Mouse (Mus musculus): Measurements from ENCODE around the gene Adprh. TPM values are rescaled to one million over a fixed set of nuclear protein-coding genes. Genes with fewer than 3 reads are reported as not detected.

Gene Adprh
- total RNA-seq, 2 experiments from 2014 or later = 4.6 to 6.1 TPM

DNA sequence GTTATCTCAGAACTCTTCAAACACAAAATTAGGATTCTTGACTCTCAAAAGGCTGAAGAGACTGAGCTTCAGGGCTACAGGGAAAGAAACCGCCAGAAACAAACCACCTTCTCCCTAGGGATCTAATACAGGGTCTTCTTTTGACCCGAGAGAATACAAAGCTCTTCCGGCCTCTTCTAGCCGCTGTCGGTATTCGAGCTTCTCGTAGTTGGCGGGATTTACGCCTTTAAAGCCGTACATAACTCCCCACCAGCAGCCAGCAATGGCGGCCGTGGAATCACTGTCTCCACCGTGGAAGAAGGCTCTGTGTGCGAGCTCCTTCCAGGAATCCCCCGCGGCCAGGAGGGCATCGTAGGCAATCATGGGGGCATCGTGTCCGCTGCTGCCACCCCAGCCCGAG is 6.9 kb downstream of the Adprh start:
- no peak for ATAC-seq (replicated peaks; ENCODE audit: low FRiP score, poor library complexity, severe bottlenecking)

- no peak for ATAC-seq (replicated peaks; ENCODE audit: low FRiP score, poor library complexity, severe bottlenecking)
These were observed 7.5 kb downstream of the Adprh start for GRCm38 (mm10) chr16:38445046-38445445.

- no peak for ATAC-seq (replicated peaks; ENCODE audit: low FRiP score, poor library complexity, severe bottlenecking)
These were observed 8.6 kb downstream of the Adprh start for GRCm38 (mm10) chr16:38443721-38444464.

DNA sequence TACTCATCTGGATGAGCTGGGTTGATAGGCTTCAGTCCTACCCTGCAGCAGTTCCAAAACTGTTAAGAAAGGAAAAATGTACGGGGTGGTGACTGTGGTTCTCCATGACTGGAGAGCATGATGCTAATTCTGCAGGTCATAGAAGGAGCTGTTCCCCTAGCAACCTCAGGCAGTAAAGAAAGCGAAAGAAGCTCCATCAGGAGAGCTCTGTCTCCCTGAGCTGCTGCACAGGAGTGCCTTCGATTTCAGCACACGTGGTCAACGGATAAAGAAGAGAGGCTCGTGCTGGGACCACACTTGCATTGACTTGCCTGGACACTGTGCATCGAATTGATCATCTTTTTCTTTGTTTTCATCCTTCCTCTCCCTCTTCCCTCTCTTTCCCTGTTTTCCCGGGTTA is 10.3 kb downstream of the Adprh start:
- no peak for ATAC-seq (replicated peaks; ENCODE audit: low FRiP score, poor library complexity, severe bottlenecking)

- ATAC-seq (replicated peaks; ENCODE audit: low FRiP score, poor library complexity, severe bottlenecking) = no peak
These were observed 10.9 kb downstream of the Adprh start for GRCm38 (mm10) chr16:38441611-38442010.

- no peak for ATAC-seq (replicated peaks; ENCODE audit: low FRiP score, poor library complexity, severe bottlenecking)
These were observed 12.1 kb downstream of the Adprh start for GRCm38 (mm10) chr16:38440403-38440802.

- ATAC-seq (replicated peaks; ENCODE audit: low FRiP score, poor library complexity, severe bottlenecking) = no peak
These were observed 13.3 kb downstream of the Adprh start for GRCm38 (mm10) chr16:38439190-38439589.

DNA sequence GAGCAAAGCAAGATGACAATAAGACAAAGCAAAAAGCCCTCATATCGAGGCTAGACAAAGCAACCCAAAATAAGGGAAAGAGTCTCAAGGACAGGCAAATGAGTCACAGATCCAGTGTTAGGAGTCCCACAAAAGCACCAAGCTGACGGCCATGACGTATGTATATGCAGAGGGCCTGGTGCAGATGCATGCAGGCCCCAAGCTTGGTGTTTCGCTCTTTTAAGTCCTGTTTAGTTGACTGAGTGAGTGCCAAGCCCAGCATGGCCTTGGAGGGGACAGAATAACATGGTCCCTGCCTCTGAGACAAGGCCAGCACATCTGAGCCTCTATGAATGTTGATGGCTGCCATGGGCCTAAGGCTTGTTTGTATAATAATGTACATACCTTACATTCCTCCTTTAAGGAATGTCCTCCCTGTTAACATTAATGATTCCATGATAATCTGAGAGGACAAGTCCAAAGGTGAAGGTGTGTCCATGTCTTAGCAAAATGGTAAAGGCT is 18.2 kb downstream of the Adprh start:
- ATAC-seq (replicated peaks; ENCODE audit: low FRiP score, poor library complexity, severe bottlenecking) = no peak

- no peak for ATAC-seq (replicated peaks; ENCODE audit: low FRiP score, poor library complexity, severe bottlenecking)
These were observed 19.0 kb downstream of the Adprh start for GRCm38 (mm10) chr16:38433514-38433913.

DNA sequence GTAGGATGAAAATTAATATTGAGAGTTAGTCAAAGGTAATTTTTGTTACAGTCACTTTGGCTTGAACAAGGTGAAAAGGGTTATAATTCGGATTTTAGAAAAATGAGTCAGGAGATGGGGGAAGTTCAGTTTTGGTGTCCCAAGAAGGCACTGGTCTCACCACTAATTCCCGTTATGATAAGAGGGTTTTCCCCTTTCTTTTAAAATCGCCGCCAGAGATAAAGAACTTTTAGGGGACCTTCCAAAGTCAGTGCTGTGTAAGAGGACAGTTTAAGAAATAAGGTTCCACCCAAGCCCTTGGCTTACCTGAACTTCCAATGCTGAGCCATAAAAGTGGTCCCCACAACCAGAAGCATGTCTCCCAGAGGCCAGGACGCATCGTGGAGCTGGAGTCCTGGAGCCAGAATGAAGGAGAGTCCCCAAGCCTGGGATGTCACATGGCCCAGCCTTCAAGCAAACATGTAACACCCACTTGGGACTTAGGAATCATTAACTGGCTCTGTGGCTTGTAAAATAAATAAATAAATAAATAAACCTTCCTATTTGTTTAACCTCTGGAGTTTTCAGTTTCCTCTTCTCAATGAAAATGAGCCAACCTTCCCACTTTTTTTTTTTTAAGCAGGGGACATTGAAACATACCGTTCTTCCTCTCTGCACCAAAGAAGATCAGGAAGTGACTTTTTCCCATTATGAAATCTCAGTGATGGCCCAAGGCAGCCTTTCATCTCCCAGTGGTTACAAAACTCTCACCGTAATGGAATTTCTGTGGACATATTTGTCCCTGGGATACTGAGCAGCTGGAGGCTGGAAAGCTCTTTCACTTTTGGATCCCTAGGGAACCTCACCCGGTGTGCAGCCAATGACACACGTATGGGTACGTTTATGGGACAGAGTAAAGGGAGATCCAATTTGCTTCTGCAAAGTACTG is 19.7 kb downstream of the Adprh start, which contains the start of gene Pla1a:
Gene Pla1a, minus strand, starts transcription at position 648 of the 928 bp plus-strand sequence.
- ATAC-seq (replicated peaks; ENCODE audit: low FRiP score, poor library complexity, severe bottlenecking) = no peak

DNA sequence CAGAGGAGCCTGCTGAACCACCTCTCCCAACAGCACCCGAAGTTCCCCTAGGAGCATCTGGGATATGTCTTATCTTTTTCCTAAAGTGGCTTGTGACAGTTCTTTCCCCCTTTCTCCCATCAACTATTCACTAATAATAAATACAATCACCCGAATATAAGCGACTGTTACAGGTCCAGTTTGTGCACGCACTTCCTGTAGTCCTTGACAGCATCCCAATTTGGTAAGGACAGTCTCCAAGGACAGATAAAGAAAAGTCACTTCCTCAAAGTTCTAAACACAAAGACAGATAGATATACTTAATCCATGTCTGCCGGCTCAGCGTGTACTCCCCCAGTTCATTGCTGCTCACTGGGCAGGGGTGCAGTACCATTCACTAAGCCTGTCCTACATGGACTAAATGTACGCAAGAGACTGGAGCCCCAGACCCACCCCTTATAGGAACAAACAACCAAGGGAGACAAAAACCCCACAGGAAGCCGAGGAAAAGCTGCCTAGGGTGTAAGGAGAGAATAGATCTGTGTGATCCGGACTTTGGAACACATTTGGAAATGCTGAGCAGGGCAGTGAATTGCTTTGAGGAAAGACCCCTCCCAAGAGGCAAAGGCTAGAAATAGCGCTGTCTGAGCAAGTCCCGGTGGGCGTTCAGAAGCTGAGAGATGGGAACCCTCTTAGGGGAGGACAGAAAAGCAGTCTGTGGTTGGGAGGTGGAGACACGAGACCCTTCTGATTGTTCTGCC is 20.9 kb downstream of the Adprh start:
- ATAC-seq (replicated peaks; ENCODE audit: low FRiP score, poor library complexity, severe bottlenecking) = no peak

GRCm38 (mm10) chr16:38425799-38426198 is 26.7 kb downstream of the Adprh start:
- ATAC-seq (replicated peaks; ENCODE audit: low FRiP score, poor library complexity, severe bottlenecking) = no peak

- ATAC-seq (replicated peaks; ENCODE audit: low FRiP score, poor library complexity, severe bottlenecking) = no peak
These were observed 27.1 kb downstream of the Adprh start for GRCm38 (mm10) chr16:38425374-38425773.

- no peak for ATAC-seq (replicated peaks; ENCODE audit: low FRiP score, poor library complexity, severe bottlenecking)
These were observed 37.5 kb downstream of the Adprh start for GRCm38 (mm10) chr16:38414953-38415352.

GRCm38 (mm10) chr16:38408416-38408815 is 44.1 kb downstream of the Adprh start:
- ATAC-seq (replicated peaks; ENCODE audit: low FRiP score, poor library complexity, severe bottlenecking) = no peak

- no peak for ATAC-seq (replicated peaks; ENCODE audit: low FRiP score, poor library complexity, severe bottlenecking)
These were observed 44.9 kb downstream of the Adprh start for GRCm38 (mm10) chr16:38407584-38407983.

- no peak for ATAC-seq (replicated peaks; ENCODE audit: low FRiP score, poor library complexity, severe bottlenecking)
These were observed 45.8 kb downstream of the Adprh start for GRCm38 (mm10) chr16:38406708-38407107.

DNA sequence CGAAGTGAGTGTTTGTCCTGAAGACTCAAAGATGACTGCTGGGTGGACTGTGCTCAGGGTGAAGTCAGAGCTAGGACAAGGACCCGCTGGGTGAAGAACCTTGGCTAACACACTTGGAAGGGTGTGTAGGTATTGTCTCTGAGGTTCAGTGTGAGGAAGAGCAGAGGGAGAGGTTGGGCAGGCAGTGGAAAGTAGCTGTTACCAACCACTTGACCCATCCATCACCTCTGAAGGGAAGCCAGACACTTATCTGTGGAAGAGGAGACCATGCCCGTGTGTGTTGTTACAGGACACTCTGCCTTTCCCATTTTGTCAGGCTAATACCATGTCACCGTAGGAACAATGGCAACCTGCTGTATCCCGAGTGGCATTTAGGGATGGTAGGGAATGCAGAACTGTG is 46.2 kb downstream of the Adprh start:
- ATAC-seq (replicated peaks; ENCODE audit: low FRiP score, poor library complexity, severe bottlenecking) = no peak

DNA sequence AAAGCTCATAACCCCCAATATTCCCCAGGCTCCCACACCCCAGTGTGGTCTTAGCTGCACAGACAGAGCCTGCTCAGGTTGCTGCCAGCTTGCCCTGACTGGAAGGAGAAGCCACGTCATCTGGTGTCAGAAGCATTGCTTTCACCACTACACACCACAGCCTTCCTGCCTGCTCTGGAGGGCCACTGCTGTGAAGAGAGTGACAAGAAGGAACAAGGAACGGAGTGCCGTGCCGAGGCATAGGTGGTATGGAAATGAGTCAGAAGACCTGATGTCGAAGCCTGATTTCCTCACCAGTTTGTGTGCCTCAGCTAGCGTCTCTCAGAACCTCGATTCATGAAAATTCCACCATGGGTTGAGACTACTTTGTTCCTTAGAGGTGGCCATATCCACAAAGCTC is 48.9 kb downstream of the Adprh start:
- ATAC-seq (replicated peaks; ENCODE audit: low FRiP score, poor library complexity, severe bottlenecking) = no peak

- no peak for ATAC-seq (replicated peaks; ENCODE audit: low FRiP score, poor library complexity, severe bottlenecking)
These were observed 51.0 kb downstream of the Adprh start for GRCm38 (mm10) chr16:38401468-38401867.
